Mouse (Mus musculus): Measurements from ENCODE around the gene 2010111I01Rik.

- no peak for TF ChIP-seq HCFC1 (IDR thresholded peaks at IDR 0.05; ENCODE audit: borderline replicate concordance, insufficient read depth, low read length)
- no peak for TF ChIP-seq ZNF384 (IDR thresholded peaks at IDR 0.05; ENCODE audit: low read depth, low read length)
These were observed 395.6 kb downstream of the 2010111I01Rik start for GRCm38 (mm10) chr13:63360111-63360885.
